Mouse (Mus musculus): Measurements from ENCODE around the gene Nop9.
A peak's percentile ranks its signal among the peaks of the same experiment; 100 is the strongest.

The Nop9 gene

DNA sequence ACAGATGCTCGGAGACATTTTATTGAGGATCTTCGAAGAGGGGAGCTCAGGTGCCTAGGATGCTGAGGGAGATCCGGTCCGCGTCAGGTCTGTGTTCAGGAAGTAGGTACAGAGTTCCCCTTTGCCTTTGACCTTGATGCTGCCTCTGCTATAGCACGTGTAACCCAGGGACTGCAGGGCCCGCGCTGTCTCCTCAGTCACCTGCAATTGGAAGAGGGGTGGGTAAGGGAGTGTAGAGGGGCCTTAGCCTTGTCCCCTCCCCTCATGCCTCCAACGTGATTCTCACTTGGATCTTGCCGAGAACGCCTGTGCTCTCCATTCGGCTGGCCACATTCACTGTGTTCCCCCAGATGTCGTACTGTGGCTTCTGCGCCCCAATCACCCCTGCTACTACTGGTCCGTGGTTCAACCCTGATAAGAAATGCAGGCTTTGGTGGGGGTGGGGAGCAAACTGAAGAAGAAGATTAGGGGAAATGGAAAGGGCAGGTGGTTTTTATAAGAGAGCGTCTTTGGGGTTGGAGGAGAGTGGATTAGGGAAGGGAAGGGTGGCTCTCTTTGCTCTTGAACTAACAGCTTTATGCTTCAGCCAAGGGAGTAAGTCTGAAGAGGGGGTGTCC, 23.7 kb downstream of the Nop9 start:
- DNase-seq (ENCODE audit: low spot score): no peak

DNA sequence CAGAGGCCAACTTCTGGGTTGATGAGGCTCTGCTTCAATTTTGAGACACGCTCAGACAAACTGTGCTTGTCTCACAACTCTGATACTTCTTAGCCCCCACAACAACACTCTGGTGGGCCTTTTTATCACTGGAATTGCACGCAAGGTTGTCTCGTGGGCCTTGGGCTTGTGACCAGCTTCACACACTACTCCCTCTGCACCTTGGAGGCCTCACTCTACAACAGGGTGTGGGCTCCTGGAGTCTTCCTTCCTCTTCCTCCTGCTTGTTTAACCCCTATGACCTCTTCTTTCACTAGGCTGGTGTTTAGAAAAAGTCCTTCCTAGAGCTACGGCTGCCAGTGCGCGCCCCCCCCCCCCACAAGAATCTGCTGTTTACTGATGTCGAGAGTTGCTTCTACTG, 31.2 kb downstream of the Nop9 start:
- DNase-seq (ENCODE audit: low spot score): no peak

DNA sequence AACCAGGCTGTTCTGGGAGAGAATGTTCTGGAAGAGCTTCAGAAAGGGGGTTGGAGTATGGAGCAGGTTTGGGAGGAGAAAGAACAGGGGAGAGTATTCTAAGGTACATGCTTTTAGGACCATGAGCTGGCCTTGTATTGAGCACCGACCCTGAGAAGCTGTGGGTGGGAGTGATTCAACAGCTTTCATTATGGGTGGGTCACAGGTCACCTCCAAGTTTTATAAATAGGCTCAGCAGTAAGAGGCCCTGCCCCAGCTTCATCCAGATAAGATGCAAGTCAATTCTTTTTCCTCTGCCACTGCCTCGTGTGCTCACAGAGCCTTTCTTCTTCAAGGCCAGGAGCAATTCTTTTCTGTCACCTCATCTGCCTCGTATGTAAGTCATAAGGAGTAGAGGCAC, 31.7 kb downstream of the Nop9 start:
- no peak for DNase-seq (ENCODE audit: low spot score)

DNA sequence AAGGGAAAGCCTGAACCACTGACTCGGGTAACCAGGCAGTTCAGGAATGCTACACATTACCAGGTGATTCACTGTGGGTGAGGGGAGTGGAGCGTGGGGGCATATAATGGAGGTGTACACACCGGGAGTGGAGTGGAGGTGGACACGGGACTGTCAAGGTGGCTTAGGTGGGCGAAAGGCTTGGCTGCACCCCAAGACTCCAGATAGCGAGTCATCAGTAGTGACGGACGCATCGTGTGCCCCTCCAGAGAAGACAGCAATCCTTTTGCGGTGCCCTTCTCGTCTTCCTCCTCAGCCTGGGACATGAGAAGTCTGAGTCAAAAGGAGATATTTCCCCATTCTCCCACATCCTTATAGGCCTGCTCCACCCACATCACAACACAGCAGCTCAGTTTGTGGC, 32.3 kb downstream of the Nop9 start:
- DNase-seq (ENCODE audit: low spot score): no peak

DNA sequence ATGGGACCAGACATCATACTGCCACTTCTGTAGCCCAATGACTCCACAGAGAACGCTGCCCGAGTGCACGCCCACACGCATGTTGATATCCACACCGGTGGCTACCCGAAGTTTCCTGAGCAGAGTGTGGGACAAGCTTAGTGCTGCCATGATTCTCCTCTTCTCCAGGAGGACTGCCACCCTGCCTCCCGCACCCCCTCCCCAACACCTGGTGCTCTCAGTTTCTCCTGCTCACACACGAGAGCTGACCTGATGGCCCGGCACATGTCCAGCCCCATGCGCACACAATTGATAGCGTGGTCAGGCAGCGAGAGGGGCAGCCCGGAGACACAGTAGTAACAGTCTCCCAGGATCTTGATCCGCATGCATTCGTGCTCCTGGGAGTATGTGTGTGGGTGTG, 33.2 kb downstream of the Nop9 start:
- no peak for DNase-seq (ENCODE audit: low spot score)

DNA sequence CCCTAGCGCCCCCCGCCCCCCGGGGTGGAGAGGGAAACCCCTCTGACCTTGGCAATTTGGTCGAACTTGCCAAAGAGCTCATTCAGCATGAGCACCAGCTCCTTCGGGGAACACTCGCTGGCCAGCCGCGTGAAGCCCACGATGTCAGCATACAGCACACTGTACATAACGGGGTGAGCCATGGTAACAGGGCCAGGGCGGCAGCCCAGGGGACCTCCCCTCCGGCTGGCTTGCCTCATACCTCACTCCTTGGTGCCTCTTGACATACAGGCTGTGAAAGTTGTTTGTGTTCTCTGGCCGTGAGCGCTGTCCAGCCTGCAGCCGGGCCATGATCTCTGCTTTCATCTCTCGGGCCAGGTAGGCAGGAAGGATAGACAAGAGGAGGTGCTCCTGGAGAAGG, 34.2 kb downstream of the Nop9 start:
- no peak for DNase-seq (ENCODE audit: low spot score)

DNA sequence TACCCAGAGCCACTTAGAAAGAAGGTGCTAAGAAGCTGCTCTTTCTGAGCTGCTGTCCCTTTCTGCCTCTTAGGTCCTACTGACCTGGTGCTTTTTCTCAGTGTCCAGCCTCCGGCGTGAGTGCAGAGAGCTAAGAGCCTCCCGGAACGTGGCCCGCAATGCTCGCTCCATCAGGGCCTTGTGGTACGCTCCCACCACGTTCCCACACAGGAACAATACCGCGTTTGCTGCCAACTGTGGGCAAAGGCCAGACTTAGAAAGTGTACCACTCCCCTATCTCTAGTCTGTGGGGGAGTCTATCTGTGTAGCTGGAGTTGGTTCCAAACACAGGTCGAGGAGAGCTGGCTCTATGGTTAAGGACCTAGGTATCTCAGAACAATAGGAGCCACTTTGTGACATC, 35.2 kb downstream of the Nop9 start:
- DNase-seq (ENCODE audit: low spot score): peak; percentile 3

DNA sequence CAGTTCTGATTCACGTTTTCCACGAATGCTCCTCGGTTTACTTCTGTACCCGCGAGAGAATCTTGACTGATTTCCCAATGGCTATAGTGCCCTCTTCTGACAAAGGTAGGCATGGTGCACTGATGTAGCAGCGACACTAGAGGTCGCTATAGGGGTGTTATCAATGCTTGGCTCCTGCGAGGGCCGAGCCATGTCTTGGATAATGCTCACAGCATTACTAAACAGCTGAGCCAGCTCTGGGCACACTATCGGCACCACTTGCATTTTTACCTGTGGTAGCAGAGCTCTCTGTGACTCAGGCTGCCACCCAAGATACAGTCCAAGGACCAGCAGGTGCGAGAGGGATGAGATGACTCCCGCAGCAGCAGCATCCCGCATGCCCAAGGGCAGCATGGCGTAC, 35.8 kb downstream of the Nop9 start:
- DNase-seq (ENCODE audit: low spot score): peak; percentile 58

DNA sequence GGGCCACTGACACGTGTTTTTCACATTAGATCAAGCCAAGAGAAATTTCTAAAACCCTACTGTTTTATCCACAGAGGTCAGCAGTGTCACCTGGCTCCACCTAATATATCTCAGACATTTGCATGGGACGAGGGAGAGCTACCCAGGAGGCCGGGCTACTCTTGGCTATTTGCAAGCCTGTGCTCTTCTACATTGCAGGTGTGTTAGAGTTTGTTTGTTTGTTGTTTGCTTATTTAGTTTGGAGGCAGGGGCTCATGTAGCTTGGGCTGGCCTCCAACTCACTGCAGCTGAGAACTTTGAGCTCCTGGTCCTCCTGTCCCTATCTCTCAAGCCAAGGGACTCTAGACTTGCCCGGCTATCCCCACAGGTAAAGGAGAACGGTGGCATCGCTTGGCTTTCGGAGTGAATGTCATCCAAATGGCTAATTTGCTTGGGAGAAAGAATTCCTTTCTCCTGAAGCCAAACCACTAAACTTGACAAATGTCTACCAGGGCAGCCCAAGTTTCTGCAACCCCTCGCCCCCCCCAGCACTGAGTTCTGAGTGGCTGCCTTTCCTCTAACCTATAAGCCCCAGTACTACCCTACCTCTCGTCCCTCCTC, 37.0 kb downstream of the Nop9 start:
- DNase-seq (ENCODE audit: low spot score): peak; percentile 2

DNA sequence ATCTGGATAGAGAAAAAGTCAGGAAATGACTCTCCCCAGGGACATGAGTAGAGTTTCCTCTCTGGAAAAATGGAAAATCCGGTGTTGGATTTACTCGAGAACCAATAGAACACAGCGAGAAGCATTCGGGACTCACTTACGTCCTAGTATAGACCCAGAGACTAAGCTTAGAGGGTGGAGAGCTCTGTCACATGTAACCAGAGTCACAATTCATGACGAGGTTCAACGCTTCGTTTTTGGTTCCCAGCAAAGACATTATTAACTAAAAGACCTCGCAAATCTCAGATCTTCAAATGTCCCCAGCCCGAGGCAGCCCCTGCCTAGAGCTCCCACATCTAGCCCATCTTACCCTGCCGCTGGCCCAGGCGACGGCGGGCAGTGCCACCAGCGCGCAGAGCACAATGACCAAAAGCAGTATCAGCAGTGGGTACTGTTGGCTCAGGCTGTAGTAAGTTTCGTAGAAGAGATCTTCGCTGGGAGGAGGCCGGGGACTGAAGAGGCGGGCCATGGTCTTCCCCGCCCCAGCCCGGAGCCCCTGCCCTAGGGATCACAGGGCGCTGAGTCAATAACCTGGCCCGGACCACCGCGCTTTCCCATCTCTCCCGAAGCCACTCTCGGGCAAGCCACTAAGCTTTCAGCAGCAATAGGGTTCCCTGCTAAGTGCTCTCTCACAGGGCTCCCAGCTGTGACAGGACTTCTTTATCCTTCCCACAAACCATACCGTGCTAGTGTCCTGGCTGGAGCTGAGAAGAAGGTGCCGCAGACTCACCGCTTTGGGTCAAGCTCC, 37.9 kb downstream of the Nop9 start:
- DNase-seq (ENCODE audit: low spot score): peak; percentile 11

DNA sequence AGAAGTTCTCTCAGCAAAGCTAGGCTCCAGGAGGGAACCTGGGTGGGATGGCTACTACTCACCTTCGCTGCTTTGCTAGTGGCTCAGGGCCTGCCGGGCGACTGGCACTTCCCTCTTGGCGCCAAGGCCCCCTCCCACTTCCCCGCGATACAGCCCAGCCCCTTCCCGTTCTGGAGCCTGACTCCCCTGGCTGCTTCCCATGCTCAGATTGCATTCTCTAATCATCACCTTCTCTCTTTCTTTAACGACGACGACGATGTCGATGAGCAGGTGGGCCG, 38.4 kb downstream of the Nop9 start, which contains the start of gene Adcy4:
Adcy4 (minus strand) TSS at position 138 of the 278 bp plus-strand sequence.
- peak; percentile 2 for DNase-seq (ENCODE audit: low spot score)

DNA sequence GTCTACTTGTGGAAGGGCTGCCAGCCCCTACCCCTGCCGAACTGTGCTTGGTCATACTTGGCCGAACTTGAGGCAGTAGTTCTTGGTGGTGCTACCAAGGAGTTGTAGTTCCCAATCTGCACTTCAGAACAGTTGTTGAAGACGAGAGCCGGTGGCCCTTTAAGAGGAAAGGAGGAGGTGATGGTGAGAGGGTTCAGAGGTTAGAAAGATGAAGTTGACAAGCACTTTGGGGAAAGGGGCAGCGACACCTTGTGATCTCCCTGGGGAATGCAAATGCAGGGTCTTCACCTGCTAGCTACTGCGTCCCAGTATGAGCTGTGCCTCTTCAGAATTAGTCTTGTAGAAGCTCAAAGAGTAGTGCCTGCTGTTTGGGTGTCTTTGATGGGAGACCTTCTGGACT, 39.7 kb downstream of the Nop9 start:
- DNase-seq (ENCODE audit: low spot score): peak; percentile 2

DNA sequence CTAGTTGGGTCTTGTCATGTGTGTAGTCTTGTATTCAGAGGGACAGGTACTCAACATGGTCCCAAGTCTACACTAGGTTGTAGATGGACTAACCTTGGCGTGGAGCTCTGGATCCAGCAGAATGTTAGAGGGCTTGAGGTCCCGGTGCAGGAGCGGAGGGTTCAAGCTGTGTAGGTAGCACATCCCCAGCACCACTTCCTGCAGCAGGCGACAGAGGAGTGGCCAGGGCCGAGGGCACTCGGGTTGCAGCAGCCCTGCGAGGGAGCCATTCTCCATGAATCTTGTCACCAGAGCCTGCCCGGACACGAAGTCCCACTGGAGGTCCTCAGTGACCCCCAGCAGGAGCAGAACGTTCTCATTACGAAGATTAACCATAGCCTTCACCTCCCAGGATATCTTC, 42.2 kb downstream of the Nop9 start:
- DNase-seq (ENCODE audit: low spot score): peak; percentile 2

DNA sequence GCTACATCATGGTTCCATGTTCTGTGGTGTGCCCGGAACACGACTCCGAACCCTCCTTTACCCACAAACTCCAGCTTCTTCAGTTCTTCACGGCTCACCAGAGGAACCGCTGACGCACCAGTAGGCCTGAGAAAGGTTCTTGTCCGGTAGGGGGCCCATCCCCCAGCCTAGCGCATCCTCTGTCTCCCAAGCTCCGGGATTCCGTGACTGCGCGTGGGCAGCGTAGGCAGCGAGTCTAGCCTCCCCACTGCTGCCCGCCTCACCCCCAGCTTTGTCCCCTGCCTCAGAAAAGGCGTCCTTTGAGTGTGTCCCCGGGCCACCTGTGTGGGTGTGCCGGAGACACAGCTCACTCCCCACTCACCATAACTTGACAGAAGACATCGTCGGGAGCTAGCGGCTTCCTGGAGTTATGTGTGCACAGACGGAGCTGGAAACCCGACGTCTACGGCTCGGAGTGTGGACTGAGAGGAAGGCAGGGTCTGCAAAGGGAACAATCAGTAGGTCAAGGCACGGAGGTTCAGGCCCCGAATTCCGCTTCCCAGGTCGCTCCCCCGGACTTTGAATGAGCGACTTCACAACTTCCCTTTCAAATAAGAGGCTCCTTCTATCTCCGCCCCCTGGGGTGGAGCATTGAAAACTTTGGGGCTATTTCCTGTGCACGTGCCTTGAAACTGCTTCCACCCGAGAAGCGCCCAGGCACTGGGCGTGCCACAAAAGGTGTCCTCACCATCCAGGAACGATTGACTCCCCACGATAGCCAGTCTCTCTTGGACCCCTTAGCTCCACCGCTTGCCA, 43.0 kb downstream of the Nop9 start, which contains the start of gene Ripk3:
Ripk3 (minus strand) TSS at position 610 of the 795 bp plus-strand sequence.
- DNase-seq (ENCODE audit: low spot score): peak; percentile 38

DNA sequence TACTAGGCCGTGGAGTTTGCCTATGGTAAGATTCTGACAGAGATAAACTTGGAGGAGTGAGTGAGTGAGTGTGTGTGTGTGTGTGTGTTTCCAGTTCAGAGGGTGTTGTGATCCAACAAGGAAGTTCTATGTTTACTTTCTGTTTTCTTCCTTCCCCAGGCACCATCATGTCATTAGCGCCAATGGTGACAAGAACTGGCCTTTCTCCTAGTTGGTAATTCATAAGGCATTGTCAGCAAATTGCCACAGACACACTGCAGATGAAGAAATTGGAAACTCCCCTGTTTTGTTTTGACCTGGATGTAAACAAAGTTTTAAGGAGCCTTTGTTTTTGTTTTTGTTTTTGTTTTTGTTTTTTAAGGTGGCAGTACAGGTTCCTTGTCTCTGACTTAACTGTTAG, 48.0 kb downstream of the Nop9 start:
- no peak for DNase-seq (ENCODE audit: low spot score)

DNA sequence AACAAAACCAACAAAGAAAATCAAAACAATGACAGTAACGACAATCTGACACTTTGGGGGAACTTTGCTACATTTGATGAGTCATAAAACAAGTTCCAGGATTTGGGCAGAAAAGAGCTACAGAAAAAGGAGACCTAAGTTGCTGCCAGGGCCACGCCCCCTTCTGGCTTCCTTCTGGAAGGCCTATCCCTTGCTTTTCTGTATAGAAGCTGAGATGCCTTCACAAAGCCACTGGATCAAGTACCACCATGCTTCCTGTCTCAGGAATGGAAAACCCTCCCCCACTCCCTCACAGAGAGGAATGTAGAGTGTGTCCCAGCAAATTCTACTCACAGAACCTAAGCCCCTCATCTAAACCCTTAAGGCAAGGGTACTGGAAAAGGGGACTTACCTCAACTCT, 48.5 kb downstream of the Nop9 start:
- DNase-seq (ENCODE audit: low spot score): peak; percentile 5

DNA sequence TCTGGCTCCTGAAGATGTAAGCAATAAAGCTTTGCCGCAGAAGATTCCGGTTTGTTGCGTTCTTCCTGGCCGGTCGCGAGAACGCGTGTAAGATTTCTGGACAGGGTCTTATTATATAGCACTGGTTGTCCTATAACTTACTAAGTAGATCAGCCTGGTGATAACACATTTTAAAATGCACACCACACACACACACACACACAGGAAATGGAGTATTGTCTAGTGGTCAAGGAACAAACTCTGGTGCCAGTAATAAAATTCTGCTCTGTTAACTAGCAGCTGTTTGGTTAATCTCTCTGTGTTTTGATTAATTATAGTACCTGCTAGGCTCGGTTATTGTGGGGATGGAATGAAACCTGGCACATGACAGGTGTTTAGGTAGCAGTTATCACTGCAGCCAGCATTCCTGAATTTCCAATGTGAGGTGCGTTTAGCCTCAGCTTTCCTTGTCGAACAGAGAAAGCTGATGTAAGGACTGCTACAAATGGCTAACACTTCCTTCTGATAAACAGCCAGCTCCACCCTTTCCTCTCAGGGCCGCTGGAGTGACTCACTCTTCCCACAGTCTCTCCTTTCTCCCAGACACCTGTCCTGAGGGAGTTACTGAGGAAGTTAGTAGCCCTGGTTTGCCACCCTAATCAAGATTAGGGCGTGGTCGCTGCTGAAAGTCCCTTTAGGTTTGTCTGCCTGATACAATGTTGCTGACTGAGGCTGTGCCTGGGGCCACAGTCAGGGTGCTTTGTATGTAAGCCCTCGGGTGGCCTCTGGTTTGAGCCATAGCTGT, 50.1 kb downstream of the Nop9 start:
- DNase-seq (ENCODE audit: low spot score): peak; percentile 3
